Mouse (Mus musculus) kidney, adult 2 months (tissue): ENCODE results near the gene Wnt5b.

Experiments used
- CTCF ChIP-seq: fragments of 200-500 bp; conservative IDR thresholded peaks from 2 replicates; pipeline ENCODE4 v1.5.1; 2011; ENCODE audit warnings: low read depth, mild to moderate bottlenecking, control low read depth, low read length, moderate library complexity, mixed read lengths; ENCODE audit not compliant: insufficient read depth, insufficient read length
- POLR2A ChIP-seq: fragments of 200-500 bp; IDR thresholded peaks from one replicate; pipeline ENCODE4 v1.6.1; 2011; ENCODE audit warnings: low read depth, low read length, control low read depth

DNA sequence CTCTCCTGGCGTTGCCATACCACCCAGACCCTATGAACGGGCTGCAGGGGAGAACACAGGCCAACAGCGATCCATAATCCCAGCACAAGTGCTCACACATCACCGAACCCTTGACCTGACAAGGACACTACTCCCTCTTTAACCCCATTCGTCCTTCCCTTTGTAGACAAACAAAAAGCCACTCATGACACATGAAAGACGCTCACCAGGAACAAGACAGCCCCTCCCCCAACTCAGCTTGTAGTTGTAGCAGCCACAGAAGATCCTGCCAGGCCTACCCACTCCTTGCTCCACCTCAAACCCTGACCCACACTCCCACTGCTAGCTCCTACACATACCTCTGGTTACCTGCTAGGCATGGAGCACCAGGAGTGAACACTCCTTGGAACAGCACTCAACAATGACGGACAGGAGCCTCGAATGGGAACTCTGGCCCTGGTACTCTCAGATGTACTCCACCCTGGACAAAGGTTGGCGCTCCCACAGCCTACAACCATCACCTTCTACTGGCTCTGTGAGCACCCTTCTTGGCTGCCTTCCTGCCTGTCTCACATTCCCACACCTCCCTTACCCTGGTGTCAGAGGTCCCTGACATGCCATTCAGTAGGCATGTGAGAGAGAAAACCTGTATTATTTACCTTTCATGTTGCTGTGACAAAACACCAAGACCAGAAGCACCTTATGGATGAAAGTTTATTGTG, 38.5 kb downstream of the Wnt5b start:
- TF ChIP-seq CTCF (no peak), POLR2A (no peak)
